Mouse (Mus musculus) CH12.LX (cell line): Measurements from ENCODE around the gene Ypel4. TPM values are rescaled to one million over a fixed set of nuclear protein-coding genes. Genes with fewer than 3 reads are reported as not detected.
"Not testable (repeated sequence)": the region's sequence is repeated elsewhere in the genome, so short reads cannot be mapped to it uniquely, and the experiment has no call there.

ENCODE experiments used
- DNase-seq: peaks from one replicate; pipeline ENCODE4 v3.0.0-alpha.2; 2013; ENCODE audit errors: extremely low read depth
- H3K27ac ChIP-seq: 2 replicates; pipeline ENCODE4 v1.5.1; 2012; ENCODE audit warnings: low read depth, mild to moderate bottlenecking, control low read depth, moderate library complexity; ENCODE audit not compliant: insufficient read depth
- H3K27me3 ChIP-seq: replicated peaks from 2 replicates; pipeline ENCODE3; 2012; ENCODE audit warnings: inconsistent platforms
- H3K36me3 ChIP-seq, 2 experiments: replicated peaks in 1 of 2; 2 replicates each; pipeline versions ENCODE3 to v1.6.1; 2012; ENCODE audit warnings: inconsistent platforms in 1 of 2, low read length in 1 of 2, mild to moderate bottlenecking in 1 of 2, mixed read lengths in 1 of 2, moderate library complexity in 1 of 2; ENCODE audit not compliant: control insufficient read depth in 1 of 2, insufficient read depth in 1 of 2
- H3K4me1 ChIP-seq, 2 experiments: 2 replicates each; pipeline ENCODE4 v1.6.1; 2012; ENCODE audit warnings: inconsistent platforms in 1 of 2, moderate library complexity in 1 of 2; ENCODE audit not compliant: insufficient read depth in 2 of 2, control insufficient read depth in 1 of 2
- H3K4me2 ChIP-seq: 2 replicates; pipeline ENCODE4 v1.6.1; 2012; ENCODE audit warnings: low read depth, mild to moderate bottlenecking, control low read depth; ENCODE audit not compliant: poor library complexity, insufficient read depth, severe bottlenecking
- H3K4me3 ChIP-seq, 3 experiments: fragments of 150-350 bp in 1 of 3; sonication (generic) in 1 of 3; replicated peaks in 1 of 3; 2 replicates each; pipeline versions ENCODE3 to v1.5.1; 2011 to 2012; ENCODE audit warnings: low read depth in 2 of 3, low read length in 2 of 3, mild to moderate bottlenecking in 2 of 3, moderate library complexity in 2 of 3, control low read depth in 1 of 3, improper control_type of control experiment in 1 of 3, inconsistent platforms in 1 of 3, mixed read lengths in 1 of 3; ENCODE audit not compliant: poor library complexity in 1 of 3
- H3K79me2 ChIP-seq: replicated peaks from 2 replicates; pipeline ENCODE4 v1.6.1; 2012; ENCODE audit warnings: mild to moderate bottlenecking, moderate library complexity; ENCODE audit not compliant: control insufficient read depth, poor library complexity, insufficient read depth, severe bottlenecking; ENCODE audit errors: extremely low read depth
- H3K9ac ChIP-seq: 2 replicates; pipeline ENCODE4 v1.6.1; 2012; ENCODE audit warnings: low read depth, mild to moderate bottlenecking, control low read depth, moderate library complexity; ENCODE audit not compliant: insufficient read depth
- H3K9me3 ChIP-seq: replicated peaks from 2 replicates; pipeline ENCODE3; 2012; ENCODE audit warnings: low read length, inconsistent platforms, mixed read lengths
- CHD2 ChIP-seq: IDR thresholded peaks from 2 replicates; pipeline ENCODE4 v1.6.1; 2011; ENCODE audit warnings: low read length, improper control_type of control experiment
- E2F4 ChIP-seq: IDR thresholded peaks from 2 replicates; pipeline ENCODE4 v1.6.1; 2011; ENCODE audit warnings: low read depth, low read length, improper control_type of control experiment; ENCODE audit not compliant: insufficient replicate concordance
- ELF1 ChIP-seq: IDR thresholded peaks from 2 replicates; pipeline ENCODE4 v1.6.1; 2014; ENCODE audit warnings: low read depth, mild to moderate bottlenecking, inconsistent platforms, low read length, improper control_type of control experiment
- EP300 ChIP-seq: IDR thresholded peaks from 2 replicates; pipeline ENCODE4 v1.6.1; 2011; ENCODE audit warnings: low read length, improper control_type of control experiment
- GABPA ChIP-seq: IDR thresholded peaks from 2 replicates; pipeline ENCODE4 v1.6.1; 2012; ENCODE audit warnings: low read depth, low read length, improper control_type of control experiment, inconsistent platforms; ENCODE audit not compliant: insufficient replicate concordance
- JUN ChIP-seq: IDR thresholded peaks from 2 replicates; pipeline ENCODE4 v1.6.1; 2011; ENCODE audit warnings: low read depth, mild to moderate bottlenecking, low read length, improper control_type of control experiment, moderate library complexity; ENCODE audit not compliant: insufficient read depth
- JUND ChIP-seq: conservative IDR thresholded peaks from 2 replicates; pipeline ENCODE4 v1.6.1; 2011; ENCODE audit warnings: low read depth, low read length, improper control_type of control experiment
- KAT2A ChIP-seq: IDR thresholded peaks from 2 replicates; pipeline ENCODE4 v1.6.1; 2012; ENCODE audit warnings: low read length, improper control_type of control experiment, inconsistent platforms; ENCODE audit not compliant: insufficient replicate concordance
- MAX ChIP-seq: IDR thresholded peaks from 2 replicates; pipeline ENCODE4 v1.6.1; 2011; ENCODE audit warnings: low read length, improper control_type of control experiment
- MEF2A ChIP-seq: IDR thresholded peaks from 2 replicates; pipeline ENCODE4 v1.6.1; 2014; ENCODE audit warnings: low read depth, mild to moderate bottlenecking, inconsistent platforms, low read length, improper control_type of control experiment, borderline replicate concordance
- NRF1 ChIP-seq: IDR thresholded peaks from 2 replicates; pipeline ENCODE4 v1.6.1; 2014; ENCODE audit warnings: low read depth, mild to moderate bottlenecking, inconsistent platforms, low read length, improper control_type of control experiment, moderate library complexity
- POLR2A ChIP-seq: IDR thresholded peaks from 2 replicates; pipeline ENCODE4 v1.6.1; 2011; ENCODE audit warnings: low read depth, mild to moderate bottlenecking, improper control_type of control experiment, low read length
- RAD21 ChIP-seq: IDR thresholded peaks from 2 replicates; pipeline ENCODE4 v1.6.1; 2011; ENCODE audit warnings: low read depth, mild to moderate bottlenecking, low read length, improper control_type of control experiment, moderate library complexity
- RCOR1 ChIP-seq: conservative IDR thresholded peaks from 2 replicates; pipeline ENCODE4 v1.6.1; 2012; ENCODE audit warnings: low read depth, mild to moderate bottlenecking, inconsistent platforms, low read length, improper control_type of control experiment
- SMC3 ChIP-seq: IDR thresholded peaks from 2 replicates; pipeline ENCODE4 v1.6.1; 2011; ENCODE audit warnings: low read depth, low read length, improper control_type of control experiment
- TBP ChIP-seq: conservative IDR thresholded peaks from 2 replicates; pipeline ENCODE4 v1.6.1; 2011; ENCODE audit warnings: low read depth, low read length, improper control_type of control experiment
- TCF12 ChIP-seq: IDR thresholded peaks from 2 replicates; pipeline ENCODE4 v1.6.1; 2014; ENCODE audit warnings: low read depth, mild to moderate bottlenecking, inconsistent platforms, low read length, improper control_type of control experiment
- USF2 ChIP-seq: conservative IDR thresholded peaks from 2 replicates; pipeline ENCODE4 v1.6.1; 2011; ENCODE audit warnings: low read depth, low read length, improper control_type of control experiment
- ZC3H11A ChIP-seq: IDR thresholded peaks from 2 replicates; pipeline ENCODE4 v1.6.1; 2012; ENCODE audit warnings: low read depth, mild to moderate bottlenecking, inconsistent platforms, low read length, improper control_type of control experiment
- ZKSCAN1 ChIP-seq: IDR thresholded peaks from 2 replicates; pipeline ENCODE4 v1.6.1; 2012; ENCODE audit warnings: low read depth, inconsistent platforms, low read length, improper control_type of control experiment, borderline replicate concordance
- ZMIZ1 ChIP-seq: IDR thresholded peaks from 2 replicates; pipeline ENCODE4 v1.6.1; 2012; ENCODE audit warnings: low read depth, mild to moderate bottlenecking, inconsistent platforms, low read length, improper control_type of control experiment
- dilution Hi-C: fragments of 300-500 bp; cut with MboI; formaldehyde crosslinking; loops from 2 replicates; pipeline ENCODE4 v1.14.3; 2020; ENCODE audit warnings: low sequenced_read_pairs; ENCODE audit not compliant: extremely low pct_unique_long_range_greater_than_20kb, extremely low pct_ligation_motif_present
- in situ Hi-C: fragments of 300-500 bp; cut with MboI; formaldehyde crosslinking; loops from 3 replicates; pipeline ENCODE4 v1.14.3; 2019; ENCODE audit warnings: low sequenced_read_pairs, low pct_ligation_motif_present, low pct_unique_long_range_greater_than_20kb, mixed read lengths
- polyA plus RNA-seq: library from polyadenylated mRNA; unstranded; fragments of >175 nt; gene quantifications from 2 replicates; pipeline ENCODE4 v1.2.1, GENCODE M21; 2012; ENCODE audit warnings: low read depth; ENCODE audit not compliant: insufficient read length
- total RNA-seq, 2 experiments: library from RNA; depleted of rRNA; stranded (reverse); fragments of 300-350 nt in 1 of 2; fragments of >200 nt in 1 of 2; gene quantifications; 2 replicates each; pipeline ENCODE4 v1.2.3; 2012 to 2014

Ypel4 gene
- total and polyA plus RNA-seq, 3 experiments = 0.59 TPM; not detected in 2

DNA sequence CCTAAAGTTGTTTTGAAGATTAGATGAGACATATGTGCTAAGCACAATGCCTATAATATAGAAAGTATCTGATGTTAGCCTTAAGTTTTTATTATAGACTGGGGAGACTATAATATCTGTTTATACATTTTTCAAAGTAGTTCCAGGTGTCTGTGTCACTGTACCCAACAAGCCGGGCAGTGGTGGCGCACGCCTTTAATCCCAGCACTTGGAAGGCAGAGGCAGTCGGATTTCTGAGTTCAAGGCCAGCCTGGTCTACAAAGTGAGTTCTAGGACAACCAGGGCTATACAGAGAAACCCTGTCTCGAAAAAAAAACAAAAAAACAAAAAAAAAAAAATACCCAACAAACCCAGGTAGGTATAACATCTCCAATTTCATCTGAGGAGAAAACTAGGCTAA, 5.7 kb upstream of the Ypel4 start:
- in situ Hi-C loops, H3K4me2 ChIP-seq, DNase-seq, dilution Hi-C loops, H3K27me3 ChIP-seq, H3K27ac ChIP-seq, H3K9me3 ChIP-seq: not testable (repeated sequence)
- H3K79me2 ChIP-seq = peaks cover 30% of the 10 kb centered on the region
- peaks cover 16 to 27% of the 10 kb centered on the region in 2 experiments for H3K36me3 ChIP-seq
- H3K4me1 ChIP-seq = peaks cover 8 to 33% of the 10 kb centered on the region in 2 experiments
- H3K4me3 ChIP-seq = peak overlapping the region in 1 of 3 experiments; percentile 76
- H3K9ac ChIP-seq = peak overlapping the region; percentile 98; the same call in 1 of the 2 replicates

- dilution Hi-C loops = no loop called here
- H3K27me3 ChIP-seq = peaks cover 11% of the 10 kb centered on the region
- H3K79me2 ChIP-seq = peaks cover 8% of the 10 kb centered on the region
- H3K4me3 ChIP-seq = no peak overlapping the region
- H3K4me1 ChIP-seq = peaks cover 3% of the 10 kb centered on the region in 2 experiments; a peak in 3 of 4 replicates
- H3K9me3 ChIP-seq = no peaks in the 10 kb centered on the region
- H3K27ac ChIP-seq = no peak overlapping the region
- TF ChIP-seq RCOR1 (no peak), ZKSCAN1 (no peak), KAT2A (no peak), EP300 (no peak), NRF1 (no peak), E2F4 (no peak)
- TF ChIP-seq, all 38 proteins: peak for 0
- DNase-seq = no peak
- in situ Hi-C loops = no loop called here
- Histone ChIP-seq H3K9ac (no peak overlapping the region), H3K36me3 (no peaks in the 10 kb centered on the region), H3K4me2 (no peak overlapping the region)
Observed at GRCm38 (mm10) chr2:84731206-84731605, 2.7 kb upstream of the Ypel4 start.

GRCm38 (mm10) chr2:84732394-84732793, 1.5 kb upstream of the Ypel4 start:
- Histone ChIP-seq H3K36me3 (no peaks in the 10 kb centered on the region), H3K4me2 (no peak overlapping the region), H3K79me2 (no peaks in the 10 kb centered on the region), H3K27ac (no peak overlapping the region), H3K27me3 (peaks cover 14% of the 10 kb centered on the region), H3K4me1 (peaks cover 0 to 3% of the 10 kb centered on the region in 2 experiments; a peak in 1 of 4 replicates), H3K9ac (no peak overlapping the region), H3K4me3 (no peak overlapping the region), H3K9me3 (no peaks in the 10 kb centered on the region)
- dilution Hi-C loops = no loop called here
- no peak for DNase-seq
- TF ChIP-seq SMC3 = no peak
- TF ChIP-seq TBP = no peak
- TF ChIP-seq POLR2A = no peak
- no peak for TF ChIP-seq MAX
- no peak for TF ChIP-seq ELF1
- TF ChIP-seq ZKSCAN1 = no peak
- TF ChIP-seq TCF12 = no peak
- TF ChIP-seq ZMIZ1 = no peak
- TF ChIP-seq GABPA = no peak
- no peak for TF ChIP-seq CHD2
- TF ChIP-seq JUND = no peak
- no peak for TF ChIP-seq MEF2A
- TF ChIP-seq JUN = no peak
- TF ChIP-seq ZC3H11A = no peak
- no peak for TF ChIP-seq KAT2A
- TF ChIP-seq E2F4 = no peak
- no peak for TF ChIP-seq EP300
- TF ChIP-seq USF2 = no peak
- TF ChIP-seq RAD21 = no peak
- in situ Hi-C loops = no loop called here
